Mouse (Mus musculus): ENCODE data around the gene Prl2c5. TPM values are rescaled to one million over a fixed set of nuclear protein-coding genes. Genes with fewer than 3 reads are reported as not detected.
"Not testable (repeated sequence)": the region's sequence is repeated elsewhere in the genome, so short reads cannot be mapped to it uniquely, and the experiment has no call there.

Prl2c5 gene
- total RNA-seq (2021): not detected
- long read RNA-seq, experiment 1: 0 reads
- long read RNA-seq, experiment 2: 0 reads

- DNase-seq (ENCODE audit: low spot score in 2 of 2): not testable (repeated sequence)
Measured at GRCm38 (mm10) chr13:13182415-13182814, at the start of gene Prl2c5. TSS of gene Prl2c5 (plus strand) at chr13:13182715.

GRCm38 (mm10) chr13:13162777-13163485, 19.6 kb upstream of the Prl2c5 start:
- not testable (repeated sequence) for DNase-seq (ENCODE audit: low spot score in 2 of 2)

GRCm38 (mm10) chr13:13168631-13169030, 13.9 kb upstream of the Prl2c5 start:
- DNase-seq (ENCODE audit: low spot score in 2 of 2): not testable (repeated sequence)

- not testable (repeated sequence) for DNase-seq (ENCODE audit: low spot score in 2 of 2)
Measured at GRCm38 (mm10) chr13:13173616-13174136, 8.8 kb upstream of the Prl2c5 start.

GRCm38 (mm10) chr13:13175736-13176135, 6.8 kb upstream of the Prl2c5 start:
- DNase-seq (ENCODE audit: low spot score in 2 of 2): not testable (repeated sequence)

DNA sequence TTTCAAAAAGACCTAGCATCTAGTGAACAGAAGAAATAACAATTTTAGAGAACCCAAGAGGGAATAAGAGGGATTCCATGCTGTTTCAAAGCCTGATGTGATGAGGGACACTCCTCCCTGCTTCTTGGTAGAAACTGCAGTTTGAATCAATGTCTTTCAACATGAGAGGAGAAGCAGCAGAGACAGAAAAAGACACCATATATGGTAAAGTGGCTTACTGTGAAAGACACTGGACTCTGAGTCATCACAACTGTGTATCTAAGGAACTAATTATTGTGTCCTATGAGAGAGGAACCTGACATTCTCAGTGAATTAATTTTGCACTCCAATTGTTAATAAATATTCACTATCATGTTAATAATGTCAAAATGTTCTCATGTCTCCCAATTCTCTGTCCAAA, 28.7 kb downstream of the Prl2c5 start:
- DNase-seq (ENCODE audit: low spot score in 2 of 2): not testable (repeated sequence)

- DNase-seq (ENCODE audit: low spot score in 2 of 2): not testable (repeated sequence)
Measured at GRCm38 (mm10) chr13:13216363-13216762, 33.8 kb downstream of the Prl2c5 start.

DNA sequence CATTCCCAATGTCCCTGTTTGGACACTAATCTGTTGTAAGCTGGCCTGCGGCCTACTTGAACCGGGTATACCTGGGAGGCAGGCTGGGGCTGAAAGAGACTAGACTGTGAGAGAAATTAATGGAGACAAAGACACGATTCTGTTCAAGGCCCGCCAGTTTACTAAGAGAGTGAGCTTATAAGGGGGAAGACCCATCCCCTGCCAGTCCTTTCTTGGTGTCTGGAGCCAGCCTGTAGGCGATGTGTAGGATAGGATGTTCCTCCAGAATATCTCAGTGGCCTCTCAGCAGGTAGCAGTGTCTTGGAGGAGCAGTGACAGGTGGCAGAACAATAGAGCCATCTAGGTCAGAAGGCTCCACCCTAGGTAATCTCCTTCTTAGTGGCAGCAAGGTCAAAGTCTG, 37.7 kb downstream of the Prl2c5 start:
- not testable (repeated sequence) for DNase-seq (ENCODE audit: low spot score in 2 of 2)

DNA sequence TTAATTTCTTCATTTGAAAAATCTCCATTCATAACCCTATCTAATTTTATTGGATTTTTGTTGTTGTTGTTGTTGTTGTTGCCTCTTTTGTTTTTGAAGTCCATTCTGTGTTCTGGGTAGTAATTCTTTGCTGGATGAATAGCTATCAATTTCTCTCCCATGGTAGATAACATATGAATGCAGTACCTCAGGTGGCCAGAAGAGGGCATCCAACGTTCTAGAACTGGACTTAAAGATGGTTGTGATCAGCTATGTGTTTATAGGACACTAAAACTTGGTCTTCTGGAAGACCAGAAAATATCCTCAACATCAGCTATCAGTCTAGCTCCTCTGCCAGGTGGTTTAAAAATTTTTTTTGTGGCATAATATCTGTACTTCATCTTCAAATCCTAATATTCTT, 54.9 kb downstream of the Prl2c5 start:
- peak in 1 of 2 experiments; percentile 21 for DNase-seq (ENCODE audit: low spot score in 2 of 2)

Other genes starting within 250 kb of the Prl2c5 start
- not detected for gene Prl2c2, start 177.3 kb upstream of the Prl2c5 start, total RNA-seq (2021)
- gene Gpr137b, start 211.3 kb downstream of the Prl2c5 start, total RNA-seq (2021): 10 to 100 TPM; 31.7 to 33.8 TPM

All from adrenal gland, postnatal 4 days (tissue).